Mouse (Mus musculus) c-Kit-positive CD71-positive TER-119-positive erythroid progenitor cells, embryonic 14.5 days (primary cell): Measurements from ENCODE around the gene Nmrk1.

Experiments
- DNase-seq: peaks from one replicate; pipeline ENCODE4 v3.0.0-alpha.2; 2013; ENCODE audit warnings: low spot score

Gene Nmrk1

DNA sequence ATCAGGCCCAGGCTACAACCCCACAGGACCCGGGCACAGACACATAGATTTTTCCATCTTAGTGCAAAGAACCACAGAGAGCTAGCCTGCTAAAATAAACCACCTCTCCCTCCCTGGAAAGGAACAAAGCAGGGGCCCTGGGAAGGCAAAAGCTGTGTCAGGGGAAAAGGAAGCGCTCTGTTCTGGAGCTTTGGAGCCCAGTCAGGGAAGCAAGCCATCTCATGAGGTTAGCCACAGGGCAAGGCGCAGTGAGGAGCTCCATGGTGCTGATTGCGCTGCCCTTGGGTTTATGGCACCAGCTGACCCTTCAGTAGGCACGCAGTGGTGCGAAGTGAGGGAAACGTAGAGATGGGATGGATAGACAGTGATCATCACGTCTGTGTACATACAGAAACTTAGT, 22.6 kb downstream of the Nmrk1 start:
- no peak for DNase-seq

DNA sequence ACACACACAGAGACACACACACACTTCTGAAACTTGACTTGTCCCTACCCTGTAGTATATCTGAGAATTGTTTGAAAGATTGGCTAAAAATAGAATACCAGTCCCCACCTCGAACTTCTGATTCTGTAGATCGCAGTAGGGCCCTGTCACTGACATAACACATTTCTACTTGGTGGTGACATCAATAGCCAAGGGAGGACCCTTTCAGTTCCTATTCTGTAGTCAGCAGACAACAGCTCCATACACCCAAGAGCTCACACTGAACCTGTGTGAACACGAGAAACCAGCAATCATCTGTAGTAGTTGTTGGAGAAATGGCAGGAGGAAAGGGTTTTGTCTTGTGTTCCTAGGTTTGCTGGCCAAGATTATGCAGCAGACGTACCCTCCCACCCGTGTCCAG, 23.2 kb downstream of the Nmrk1 start:
- DNase-seq: no peak

DNA sequence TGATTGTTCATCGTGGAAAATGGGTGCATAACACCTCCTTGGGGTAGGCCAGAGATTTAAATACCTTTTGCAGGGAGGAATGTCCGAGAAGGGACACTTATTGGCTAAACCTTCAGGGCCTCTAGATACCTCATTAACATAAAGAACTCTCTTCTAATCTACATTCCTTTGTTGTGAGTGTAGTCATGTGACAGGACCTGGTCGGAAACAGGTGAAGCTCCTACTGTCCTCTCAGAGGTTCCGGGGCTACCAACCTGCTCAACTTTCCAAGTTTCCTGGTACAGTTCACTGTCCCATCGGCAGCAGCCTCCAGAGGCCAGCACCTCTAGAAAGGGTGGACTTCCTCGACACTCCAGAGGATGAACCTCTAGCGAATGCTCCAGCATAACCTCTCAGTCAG, 24.2 kb downstream of the Nmrk1 start:
- no peak for DNase-seq

DNA sequence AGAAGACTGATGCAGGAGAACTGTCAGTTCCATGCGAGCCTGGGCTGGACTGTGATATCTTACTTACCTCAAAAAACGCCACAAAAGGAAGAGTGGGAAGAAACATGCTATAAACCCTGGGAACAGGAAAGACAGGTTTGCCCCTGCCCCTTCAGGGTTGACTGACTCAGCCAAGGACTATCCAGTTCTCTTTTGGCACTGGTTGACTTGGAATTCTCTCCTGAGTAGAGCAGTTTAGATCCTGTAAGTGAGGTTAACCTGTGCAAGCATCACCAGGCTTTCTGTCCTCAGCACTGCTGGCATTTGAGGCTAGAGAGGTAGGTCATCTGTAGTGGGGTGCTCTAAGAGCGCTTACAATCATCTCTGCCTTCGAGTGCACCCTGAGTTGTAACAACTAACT, 26.7 kb downstream of the Nmrk1 start:
- no peak for DNase-seq

DNA sequence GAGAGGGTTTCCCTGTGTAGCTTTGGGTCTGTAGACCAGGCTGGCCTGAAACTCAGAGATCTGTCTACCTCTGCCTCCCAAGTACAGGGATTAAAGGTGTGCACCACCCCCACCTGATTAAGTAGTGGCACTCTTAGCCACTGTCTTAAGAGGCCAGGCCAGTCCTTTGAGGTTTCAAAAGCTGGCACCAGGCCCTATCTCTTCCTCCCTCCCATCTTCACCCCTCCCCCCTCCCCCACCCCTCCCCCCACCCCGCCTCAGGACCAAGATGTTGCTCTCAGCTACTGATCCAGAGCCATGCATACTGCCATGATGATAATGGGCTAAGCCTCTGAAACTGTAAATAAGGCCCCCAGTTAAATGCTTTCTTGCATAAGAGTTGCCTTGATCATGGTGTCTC, 27.6 kb downstream of the Nmrk1 start:
- no peak for DNase-seq

DNA sequence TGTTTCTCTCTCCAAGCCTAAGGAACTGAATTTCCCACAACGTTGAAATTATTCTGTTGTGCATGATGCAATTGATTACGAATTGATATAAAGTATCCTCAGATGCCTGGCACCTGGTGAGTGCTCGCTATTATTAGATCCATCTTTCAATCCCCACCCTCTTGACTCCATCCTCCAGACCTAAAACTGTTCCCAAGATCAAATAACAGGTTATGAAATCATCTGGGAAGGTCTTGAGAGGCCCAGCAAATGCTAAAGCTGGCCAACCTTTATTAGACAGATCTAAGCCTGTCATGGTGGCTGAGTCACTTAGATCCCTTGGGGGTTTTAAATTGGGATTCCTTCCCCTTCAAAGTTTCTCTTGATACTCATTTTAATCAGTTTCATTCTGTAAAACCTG, 28.7 kb downstream of the Nmrk1 start:
- DNase-seq: no peak

DNA sequence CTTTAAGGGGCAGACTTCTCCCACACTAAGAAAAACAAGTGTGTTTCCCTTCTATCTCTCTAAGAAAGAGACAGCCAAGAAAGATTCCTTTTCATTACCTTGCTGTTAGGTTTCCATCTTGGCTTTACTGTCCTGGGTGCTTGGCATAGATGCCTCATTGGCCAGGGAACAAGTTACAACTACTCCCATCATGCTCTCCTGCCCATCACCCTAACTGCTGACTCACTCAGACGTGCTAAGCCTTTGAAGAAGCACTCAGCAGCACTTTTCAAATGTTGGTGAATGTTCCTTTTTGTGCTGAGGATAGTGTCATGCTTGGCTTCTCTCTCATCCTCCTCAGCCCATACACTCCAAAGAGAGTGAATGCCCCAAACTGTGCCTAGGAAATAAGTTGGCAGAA, 29.9 kb downstream of the Nmrk1 start:
- DNase-seq: no peak

DNA sequence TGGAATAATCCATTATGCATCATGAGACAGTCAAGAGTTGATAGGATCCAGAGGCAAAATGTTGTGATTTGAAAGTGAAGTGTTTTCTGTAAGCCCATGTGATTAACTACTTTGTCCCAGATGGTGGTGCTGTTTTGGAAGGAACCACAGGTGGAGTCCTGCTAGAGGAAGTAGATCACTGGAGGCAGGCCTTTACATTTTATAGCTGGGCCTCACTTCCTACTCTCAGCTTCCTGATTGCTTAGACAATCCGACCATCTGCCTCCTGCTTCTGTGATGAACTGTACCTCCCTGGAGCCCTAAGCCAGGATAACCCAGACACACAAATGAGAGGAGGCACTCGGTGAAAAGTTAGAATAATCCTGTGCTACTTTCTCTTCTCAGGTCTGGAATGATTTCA, 32.2 kb downstream of the Nmrk1 start:
- no peak for DNase-seq

DNA sequence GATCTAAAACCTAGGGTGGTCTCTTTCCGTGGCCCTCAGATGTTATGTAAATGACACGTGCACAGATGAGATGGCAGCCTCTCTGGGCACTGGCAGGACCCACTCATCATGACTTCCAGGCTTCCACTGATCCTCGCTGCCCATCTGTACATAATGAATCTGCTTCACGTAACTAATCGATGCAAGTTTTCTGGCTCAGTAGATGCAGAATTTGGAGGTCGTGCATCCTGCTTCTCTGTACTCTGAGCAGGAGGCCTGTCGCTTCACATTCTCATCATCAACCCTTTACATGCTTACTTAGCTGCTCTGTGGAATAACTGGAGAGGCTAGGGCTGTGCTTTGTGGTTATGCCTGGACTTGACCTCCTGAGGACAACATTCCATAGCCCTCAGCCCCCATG, 35.2 kb downstream of the Nmrk1 start:
- DNase-seq: no peak

DNA sequence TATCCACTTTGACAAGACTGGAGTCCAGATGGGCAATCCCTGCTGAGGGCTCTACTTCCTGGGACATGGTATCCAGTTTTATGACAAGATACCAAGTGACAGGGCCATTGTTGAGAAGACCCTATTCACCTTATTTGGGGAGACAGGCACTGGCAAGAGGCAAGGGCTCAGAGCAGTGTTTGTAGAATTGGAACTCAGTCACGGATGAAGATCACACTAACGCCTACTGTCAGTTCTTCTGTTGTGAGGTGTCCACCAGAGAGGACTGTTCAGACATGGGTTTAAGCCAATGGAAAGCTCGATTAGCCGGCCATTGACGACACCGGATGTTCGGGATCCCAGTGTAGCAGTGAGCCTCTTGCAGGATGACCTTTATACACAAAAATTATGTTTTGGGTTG, 37.8 kb downstream of the Nmrk1 start:
- DNase-seq: no peak

DNA sequence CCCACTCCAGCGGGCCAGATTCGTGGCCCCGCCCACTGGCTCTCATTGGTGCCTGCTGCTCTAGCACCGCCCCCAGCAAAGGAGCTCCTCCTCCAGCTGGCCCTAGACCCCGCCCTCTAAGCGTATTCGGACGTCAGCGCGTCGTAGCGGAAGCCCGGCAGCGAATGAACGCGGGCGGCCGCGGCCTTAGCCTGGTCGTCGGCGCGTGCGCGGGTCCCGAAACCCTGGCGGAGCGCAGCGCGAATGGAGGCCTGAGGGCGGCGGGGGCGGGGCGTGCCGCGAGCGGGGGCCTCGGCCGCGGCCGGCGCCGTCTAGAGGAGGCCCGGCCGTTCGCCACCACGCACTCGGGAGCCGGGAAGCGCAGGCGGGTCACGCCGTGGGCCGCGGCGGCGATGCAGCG, 38.9 kb downstream of the Nmrk1 start, which contains the start of gene Carnmt1:
TSS of gene Carnmt1 (plus strand) at position 157 of the 400 bp plus-strand sequence.
- peak; percentile 98 for DNase-seq

DNA sequence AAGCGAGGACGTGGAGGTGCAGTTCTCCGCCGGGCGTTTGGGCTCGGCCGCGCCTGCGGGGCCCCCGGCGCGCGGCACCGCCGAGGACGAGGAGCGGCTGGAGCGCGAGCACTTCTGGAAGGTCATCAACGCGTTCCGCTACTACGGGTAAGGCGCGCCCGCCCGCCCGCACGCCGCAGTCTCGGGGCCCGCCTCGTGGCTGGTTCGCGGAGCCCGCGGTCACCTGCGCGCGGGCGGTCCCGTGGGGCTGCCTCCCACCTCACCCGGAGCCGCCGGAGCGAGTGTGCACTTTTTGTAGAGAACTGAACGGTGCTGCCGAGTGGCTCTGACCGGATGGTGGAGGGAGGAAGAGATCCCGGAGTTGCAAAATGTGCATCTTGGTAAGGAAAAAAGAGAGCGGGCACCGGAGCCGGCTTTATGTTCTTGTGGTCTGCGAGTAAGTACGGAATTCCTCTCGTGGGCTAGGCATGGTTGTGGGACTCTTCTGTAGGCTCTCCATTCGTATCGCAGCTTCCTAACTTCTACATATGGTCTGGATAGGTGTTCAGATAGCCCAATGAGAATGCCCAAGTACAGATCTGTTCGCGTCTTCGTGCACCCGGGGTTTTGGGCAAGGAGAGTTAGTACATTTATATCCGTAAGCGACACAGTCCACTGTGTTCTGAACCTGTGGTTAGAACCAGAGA, 39.4 kb downstream of the Nmrk1 start:
- DNase-seq: peak; percentile 50

DNA sequence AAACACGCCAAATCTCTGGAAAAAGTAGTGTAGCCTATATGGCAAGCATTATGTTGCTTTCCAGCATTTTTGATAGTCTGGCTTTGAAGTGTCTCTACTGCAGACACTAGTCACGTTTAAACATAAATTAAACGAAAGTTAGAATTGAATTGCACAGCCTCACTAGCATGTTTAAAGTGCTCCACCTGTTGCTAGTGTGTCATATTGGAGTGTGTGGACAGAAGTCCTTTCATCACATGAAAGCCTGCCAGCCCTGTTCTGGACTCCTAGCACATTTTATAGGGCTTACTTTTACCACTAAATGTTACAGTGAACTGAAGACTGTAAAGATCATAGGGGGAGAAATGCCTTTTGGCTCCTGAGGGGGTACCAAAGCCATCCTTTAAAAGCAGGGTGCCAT, 40.7 kb downstream of the Nmrk1 start:
- no peak for DNase-seq

DNA sequence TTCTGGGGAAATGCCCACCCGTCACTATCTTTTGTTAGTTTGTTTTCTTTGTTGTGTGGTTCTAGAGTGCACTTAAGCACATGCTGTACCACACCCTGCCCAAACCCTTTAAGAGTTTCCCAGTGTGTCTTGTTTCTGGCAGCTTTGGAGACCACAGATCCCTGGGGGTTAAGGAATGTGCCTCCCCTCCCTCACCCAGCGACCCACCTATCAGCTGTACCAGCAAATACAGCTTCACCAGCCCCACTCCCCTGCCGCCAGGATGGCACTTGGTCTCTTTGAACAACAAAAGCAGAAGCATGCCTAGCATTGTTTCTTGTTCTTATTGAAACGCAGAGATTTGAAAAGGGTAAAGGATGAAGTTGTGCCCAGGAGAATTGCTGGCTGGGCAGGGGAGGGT, 41.4 kb downstream of the Nmrk1 start:
- no peak for DNase-seq

DNA sequence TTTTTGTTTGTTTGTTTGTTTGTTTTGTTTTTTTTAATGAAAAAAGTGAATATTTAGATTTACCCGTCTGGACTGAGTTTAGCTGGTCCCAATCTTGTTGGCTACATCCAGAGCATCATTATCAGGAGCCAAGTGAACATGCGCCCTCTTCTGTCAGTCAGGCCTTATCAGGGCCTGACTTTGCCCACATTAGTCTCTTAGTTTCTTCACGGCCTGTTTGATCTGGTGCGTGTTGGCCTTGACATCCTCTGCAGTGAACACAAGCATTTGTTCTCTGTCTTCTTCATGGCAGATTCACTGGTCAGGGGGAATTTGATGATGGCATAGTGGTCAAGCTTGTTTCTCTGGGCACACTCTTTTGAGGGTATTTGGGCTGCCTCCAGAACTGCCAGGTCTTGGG, 50.4 kb downstream of the Nmrk1 start:
- peak; percentile 61 for DNase-seq

DNA sequence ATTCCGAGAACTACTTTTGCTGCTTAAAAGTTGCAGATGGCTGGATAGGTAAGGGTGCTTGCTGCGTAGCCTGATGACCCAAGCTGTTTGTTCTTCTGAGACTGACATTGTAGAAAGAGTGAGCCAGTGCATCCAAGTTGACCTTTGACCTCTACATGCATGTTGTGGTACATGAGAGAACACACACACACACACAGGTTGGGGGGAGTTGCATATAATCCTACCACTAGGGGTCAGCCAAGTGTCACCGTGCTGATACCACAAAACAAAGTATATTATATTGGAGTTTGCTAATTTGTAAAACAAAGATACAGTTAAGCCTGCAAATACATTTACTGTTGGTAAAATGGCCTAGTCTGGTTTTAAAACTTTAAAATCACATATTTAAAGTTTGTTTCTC, 55.8 kb downstream of the Nmrk1 start:
- DNase-seq: peak; percentile 77

DNA sequence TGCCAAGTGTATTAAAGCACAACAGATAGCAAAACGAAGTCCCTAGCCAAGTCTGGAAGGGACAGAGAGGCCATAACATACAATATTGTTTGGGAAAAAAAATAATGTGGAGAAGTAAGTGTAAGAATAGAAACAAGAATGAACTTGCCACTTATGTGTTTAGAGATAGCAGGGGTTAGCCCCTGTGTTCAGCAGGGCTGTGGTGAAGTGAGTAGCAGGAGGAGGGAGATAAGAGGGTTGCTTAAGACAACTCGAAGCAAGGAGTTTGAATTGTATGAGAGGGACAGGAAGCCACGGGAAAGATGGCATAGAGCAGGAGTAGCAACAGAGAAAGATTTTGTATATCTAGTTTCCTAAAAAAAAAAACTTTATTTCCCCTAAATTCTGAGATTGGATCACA, 60.4 kb downstream of the Nmrk1 start:
- DNase-seq: peak; percentile 73

DNA sequence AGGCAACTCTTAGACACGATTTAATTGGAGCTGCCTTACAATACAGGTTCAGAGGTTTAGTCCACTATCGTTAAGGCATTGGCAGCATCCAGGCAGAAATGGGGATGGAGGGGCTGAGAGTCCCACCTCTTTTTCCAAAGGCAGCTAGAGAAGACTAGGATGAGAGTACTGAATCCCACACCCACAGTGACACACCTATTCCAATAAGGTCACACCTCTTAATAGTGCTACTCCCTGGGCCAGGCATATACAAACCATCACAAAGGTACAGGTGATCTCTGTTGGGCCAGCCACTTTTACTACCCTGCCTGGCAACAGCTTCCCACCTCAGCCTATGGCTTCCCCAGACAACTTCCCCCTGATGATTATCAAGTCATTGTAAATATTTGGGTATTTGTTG, 61.0 kb downstream of the Nmrk1 start:
- no peak for DNase-seq

DNA sequence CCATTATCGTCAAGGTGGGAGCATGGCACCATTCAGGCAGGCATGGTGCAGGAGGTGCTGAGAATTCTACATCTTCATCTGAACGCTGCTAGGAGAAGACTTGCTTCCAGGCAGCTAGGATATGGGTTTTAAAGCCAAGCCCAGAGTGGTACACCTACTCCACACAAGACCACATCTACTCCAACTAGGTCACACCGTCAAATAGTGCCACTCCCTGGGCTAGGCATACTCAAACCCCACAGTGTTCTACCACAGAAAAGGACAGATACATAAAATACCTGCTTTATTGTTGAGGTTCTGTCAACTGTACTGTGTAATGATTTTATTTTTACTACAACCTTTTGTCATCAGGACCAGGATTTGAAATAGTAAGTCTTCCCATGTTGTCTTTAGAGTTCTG, 63.4 kb downstream of the Nmrk1 start:
- DNase-seq: no peak

DNA sequence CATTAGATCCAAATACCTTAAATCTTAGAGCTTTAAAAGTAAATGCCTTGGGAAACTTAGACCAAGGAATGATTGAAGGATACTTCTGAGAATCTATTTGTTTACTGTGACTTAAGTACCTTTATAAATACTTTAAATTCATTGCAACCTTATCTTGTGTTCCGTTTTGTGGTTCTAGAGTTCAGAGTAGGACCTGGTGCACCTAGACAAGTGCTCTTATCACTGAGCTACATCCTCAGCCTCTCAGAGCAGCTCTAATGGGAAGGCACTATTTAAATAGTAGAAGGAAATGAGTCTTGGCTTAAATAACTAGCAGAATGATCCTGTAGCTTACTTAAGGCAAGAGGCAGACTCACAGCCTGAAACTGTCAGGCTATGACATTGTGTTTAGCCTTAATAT, 63.8 kb downstream of the Nmrk1 start:
- DNase-seq: peak; percentile 55
